Mouse (Mus musculus) liver, embryonic 14.5 days (tissue): Measurements from ENCODE around the gene Traf2. TPM values are rescaled to one million over a fixed set of nuclear protein-coding genes. Genes with fewer than 3 reads are reported as not detected.

Source experiments
- ATAC-seq: fragments of 200-750 bp; cut with Nextera tagmentation; 2 replicates; pipeline ENCODE4 v1.8.0; 2017; ENCODE audit warnings: moderate number of reproducible peaks, mild to moderate bottlenecking, moderate library complexity; ENCODE audit not compliant: insufficient read depth
- DNase-seq, 3 experiments: peaks; one replicate each; pipeline ENCODE4 v3.0.0-alpha.2; 2012 to 2013; ENCODE audit warnings: low read depth in 3 of 3, low spot score in 3 of 3
- H3K27ac ChIP-seq: fragments of 300-500 bp; sonication (generic); 2 replicates; pipeline ENCODE4 v1.5.1; 2014; ENCODE audit warnings: moderate library complexity, mild to moderate bottlenecking, control low read depth, inconsistent platforms
- H3K27me3 ChIP-seq: fragments of 300-500 bp; sonication (generic); 2 replicates; pipeline ENCODE4 v1.6.1; 2014; ENCODE audit warnings: mild to moderate bottlenecking, low read length, moderate library complexity; ENCODE audit not compliant: control insufficient read depth, insufficient read depth
- H3K36me3 ChIP-seq: fragments of 300-500 bp; sonication (generic); replicated peaks from 2 replicates; pipeline ENCODE4 v1.6.1; 2014; ENCODE audit warnings: low read depth; ENCODE audit not compliant: control insufficient read depth, insufficient read depth
- H3K4me1 ChIP-seq, 2 experiments: fragments of 200-500 bp in 1 of 2; fragments of 300-500 bp in 1 of 2; sonication (generic) in 1 of 2; replicated peaks; 2 replicates each; pipeline ENCODE4 v1.6.1; 2012 to 2014; ENCODE audit warnings: antibody characterized with exemption in 1 of 2, inconsistent platforms in 1 of 2, low read length in 1 of 2; ENCODE audit not compliant: control insufficient read depth in 2 of 2, insufficient read depth in 2 of 2
- H3K4me2 ChIP-seq: fragments of 300-500 bp; sonication (generic); 2 replicates; pipeline ENCODE4 v1.6.1; 2014; ENCODE audit warnings: low read depth, mild to moderate bottlenecking, control low read depth, moderate library complexity
- H3K4me3 ChIP-seq, 2 experiments: fragments of 200-500 bp in 1 of 2; fragments of 300-500 bp in 1 of 2; sonication (generic) in 1 of 2; 2 replicates each; pipeline ENCODE4 v1.5.1; 2012 to 2014; ENCODE audit warnings: low read depth in 2 of 2, low read length in 2 of 2, mild to moderate bottlenecking in 2 of 2, control low read depth in 1 of 2, inconsistent platforms in 1 of 2, moderate library complexity in 1 of 2; ENCODE audit not compliant: insufficient read depth in 1 of 2
- H3K9ac ChIP-seq: fragments of 300-500 bp; sonication (generic); replicated peaks from 2 replicates; pipeline ENCODE4 v1.6.1; 2014; ENCODE audit warnings: mild to moderate bottlenecking, control low read depth, moderate library complexity
- H3K9me3 ChIP-seq: fragments of 300-500 bp; sonication (generic); 2 replicates; pipeline ENCODE4 v1.6.1; 2016; ENCODE audit warnings: low read length, mixed read lengths; ENCODE audit not compliant: control insufficient read depth
- CTCF ChIP-seq: IDR thresholded peaks from 2 replicates; pipeline ENCODE4 v1.5.1; 2016; ENCODE audit warnings: antibody characterized with exemption, low read depth, control low read depth
- EP300 ChIP-seq: IDR thresholded peaks from 2 replicates; pipeline ENCODE4 v1.6.1; 2016; ENCODE audit warnings: antibody characterized with exemption, low read depth
- WGBS: fragments of 180-500 bp; shearing (Covaris S2); extraction: QIAGEN DNeasy Blood & Tissue Kit; methylation state at CpG from one replicate; pipeline ENCODE4 v1.1.7; 2014; ENCODE audit not compliant: insufficient replicate concordance; 5-methylcytosine and 5-hydroxymethylcytosine counted together
- polyA plus RNA-seq, 2 experiments: library from polyadenylated mRNA; depleted of rRNA in 1 of 2; stranded (reverse) in 1 of 2; unstranded in 1 of 2; fragments of >200 nt; fragmentation: Nextera tagmentation in 1 of 2; extraction: Ambion mirVana in 1 of 2; gene quantifications; 2 replicates each; pipeline versions ENCODE4 v1.2.1 to v1.2.3; 2012 to 2014

Traf2 gene
- polyA plus RNA-seq, 2 experiments, result 5.9 to 12.3 TPM

DNA sequence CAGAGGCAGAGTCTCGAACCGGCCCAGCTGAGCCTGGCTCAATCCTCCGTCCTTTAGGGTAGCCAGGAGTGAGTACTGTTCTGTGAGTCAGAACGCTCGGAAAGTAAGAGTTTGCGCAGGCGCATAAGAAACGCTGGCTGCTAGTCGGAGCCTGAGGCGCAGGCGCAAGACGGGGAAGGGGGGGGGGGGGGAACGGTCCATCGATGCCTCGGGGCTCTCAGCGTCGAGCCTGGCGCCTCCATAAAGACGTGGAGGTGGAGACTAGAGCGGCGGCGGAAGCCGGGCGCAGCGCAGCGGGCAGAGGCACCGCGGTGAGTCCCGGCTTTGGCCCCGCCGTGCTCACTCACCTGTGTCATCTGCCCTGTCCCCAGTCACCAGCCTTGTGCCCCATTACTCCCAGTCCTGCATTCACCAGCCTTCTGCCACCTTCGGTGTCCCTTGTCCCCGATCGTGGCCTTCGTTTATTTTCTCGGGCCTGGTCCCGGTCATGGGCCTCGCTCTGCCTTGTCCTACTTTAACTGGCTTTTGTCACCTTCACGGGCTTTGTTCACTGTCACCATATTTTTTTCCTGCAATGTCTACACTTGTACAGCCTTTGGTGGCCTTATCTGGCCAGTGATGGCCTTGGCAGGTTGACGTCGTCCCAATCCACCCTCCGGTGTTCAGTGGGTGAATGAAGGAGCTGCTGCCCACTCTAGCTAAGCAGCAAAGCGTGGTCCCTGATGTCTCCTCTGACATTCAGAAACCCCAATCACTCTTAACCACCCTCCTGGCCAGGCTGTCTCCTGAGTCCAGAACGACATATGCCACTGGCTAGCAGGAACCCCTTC is 45.9 kb downstream of the Traf2 start, which contains the start of gene Fbxw5:
Gene Fbxw5, plus strand, starts transcription at position 175 of the 830 bp plus-strand sequence.
- peaks cover 3% of the 10 kb centered on the region; the same call in 1 of the 2 replicates for H3K36me3 ChIP-seq
- TF ChIP-seq CTCF (no peak), EP300 (no peak)
- H3K9me3 ChIP-seq, result no peaks in the 10 kb centered on the region
- peak within 1 kb of the TSS; percentile 97 for H3K4me2 ChIP-seq
- ATAC-seq, result peak; percentile 80
- peaks cover 25 to 37% of the 10 kb centered on the region in 2 experiments for H3K4me1 ChIP-seq
- H3K27me3 ChIP-seq, result no peaks in the 10 kb centered on the region
- under 1% methylated on average over 42 of the region's 44 CpGs for WGBS
- H3K27ac ChIP-seq, result peak within 1 kb of the TSS; percentile 80
- H3K9ac ChIP-seq, result peak within 1 kb of the TSS; percentile 95
- peak; percentile 85 to 87 (median 87) for DNase-seq
- H3K4me3 ChIP-seq, result peak within 1 kb of the TSS; percentile 90 to 94

- WGBS, result 55% methylated on average over 6 of the region's 6 CpGs
- Histone ChIP-seq H3K4me2 (peak overlapping the region; percentile 97), H3K27ac (peak overlapping the region; percentile 48), H3K4me1 (peaks cover 25 to 37% of the 10 kb centered on the region in 2 experiments), H3K36me3 (peaks cover 3% of the 10 kb centered on the region; the same call in 1 of the 2 replicates), H3K27me3 (no peaks in the 10 kb centered on the region), H3K9ac (peak overlapping the region; percentile 95), H3K9me3 (no peaks in the 10 kb centered on the region), H3K4me3 (peak overlapping the region; percentile 61 to 90)
- TF ChIP-seq CTCF (no peak), EP300 (no peak)
- ATAC-seq, result peak; percentile 11
- DNase-seq, result no peak
Measured at GRCm38 (mm10) chr2:25500071-25500575, 46.6 kb downstream of the Traf2 start.

DNA sequence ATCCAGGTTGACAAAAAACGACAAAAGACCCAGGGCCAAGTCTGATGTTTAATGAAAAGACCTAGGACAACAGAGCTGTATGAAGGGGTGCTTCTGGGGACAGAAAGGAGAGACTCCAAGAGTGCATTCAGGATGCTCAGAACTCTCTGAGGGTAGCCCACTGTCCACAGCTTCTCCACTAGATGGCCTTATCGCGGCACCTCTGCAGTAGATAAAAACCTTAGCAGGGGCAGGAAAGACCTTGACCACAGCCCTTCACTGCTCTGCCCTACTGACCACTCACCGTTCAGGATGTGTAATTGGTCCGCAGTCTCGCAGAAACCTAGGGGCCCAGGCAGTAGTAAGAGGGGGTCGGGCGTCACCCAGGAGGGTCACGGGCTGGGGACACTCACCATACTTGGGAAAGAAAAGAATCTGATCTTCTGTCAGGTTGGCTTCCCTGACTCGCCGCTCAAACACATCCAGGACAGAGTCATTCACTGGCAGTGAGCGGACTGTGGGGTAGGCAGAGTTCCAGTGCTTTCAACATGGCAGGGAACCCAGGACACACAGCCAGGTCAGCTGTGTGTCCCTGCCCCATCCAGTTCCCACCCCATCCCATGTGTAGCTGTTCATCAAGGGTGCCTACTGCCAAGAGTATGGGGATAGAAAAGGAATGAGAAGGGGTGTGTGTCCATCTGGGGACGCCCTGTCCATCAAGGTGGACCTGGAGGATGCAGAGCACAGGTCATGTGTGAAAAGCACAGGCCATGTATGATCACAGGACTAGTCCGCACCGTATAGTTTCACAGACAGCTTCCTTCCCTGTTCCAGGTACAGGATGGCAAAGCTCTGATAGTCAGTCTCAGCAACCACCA is 47.9 kb downstream of the Traf2 start:
- no peak for TF ChIP-seq CTCF
- TF ChIP-seq EP300, result no peak
- H3K36me3 ChIP-seq, result no peaks in the 10 kb centered on the region
- ATAC-seq (no peak), DNase-seq (no peak)
- H3K4me1 ChIP-seq, result peaks cover 25 to 37% of the 10 kb centered on the region in 2 experiments
- H3K9me3 ChIP-seq, result no peaks in the 10 kb centered on the region
- no peaks in the 10 kb centered on the region for H3K27me3 ChIP-seq
- no peak overlapping the region for H3K27ac ChIP-seq
- no peak overlapping the region for H3K4me3 ChIP-seq
- H3K9ac ChIP-seq, result no peak overlapping the region
- no peak overlapping the region for H3K4me2 ChIP-seq
- 50% methylated on average over 15 of the region's 15 CpGs for WGBS

GRCm38 (mm10) chr2:25497846-25498575 is 48.7 kb downstream of the Traf2 start:
- 40% methylated on average over 6 of the region's 6 CpGs for WGBS
- no peaks in the 10 kb centered on the region for H3K36me3 ChIP-seq
- peaks cover 20 to 29% of the 10 kb centered on the region in 2 experiments for H3K4me1 ChIP-seq
- no peak for ATAC-seq
- H3K9me3 ChIP-seq, result no peaks in the 10 kb centered on the region
- no peak overlapping the region for H3K9ac ChIP-seq
- H3K27me3 ChIP-seq, result no peaks in the 10 kb centered on the region
- TF ChIP-seq CTCF, result no peak
- no peak overlapping the region for H3K4me2 ChIP-seq
- no peak overlapping the region for H3K27ac ChIP-seq
- no peak for DNase-seq
- no peak overlapping the region for H3K4me3 ChIP-seq
